Mouse (Mus musculus) C2C12 (cell line): Measurements from ENCODE around the gene Cept1. TPM values are rescaled to one million over a fixed set of nuclear protein-coding genes. Genes with fewer than 3 reads are reported as not detected.

Source experiments
- H3K27me3 ChIP-seq: one replicate; pipeline ENCODE4 v1.6.1; 2011; ENCODE audit not compliant: control insufficient read depth, insufficient read depth, insufficient read length
- H3K36me3 ChIP-seq: one replicate; pipeline ENCODE4 v1.6.1; 2011; ENCODE audit not compliant: control insufficient read depth, insufficient read depth
- H3K4me3 ChIP-seq: one replicate; pipeline ENCODE4 v1.5.1; 2011; ENCODE audit warnings: mild to moderate bottlenecking, control low read depth; ENCODE audit not compliant: poor library complexity, insufficient read depth, severe bottlenecking
- H3K79me2 ChIP-seq: one replicate; pipeline ENCODE4 v1.6.1; 2011; ENCODE audit not compliant: control insufficient read depth, insufficient read depth
- H3K79me3 ChIP-seq: one replicate; pipeline ENCODE4 v1.6.1; 2011; ENCODE audit warnings: low read depth, control low read depth
- H3ac ChIP-seq: one replicate; pipeline ENCODE3; 2011; ENCODE audit warnings: low read depth; ENCODE audit not compliant: control insufficient read depth, insufficient read length
- CEBPB ChIP-seq: IDR thresholded peaks from one replicate; pipeline ENCODE4 v1.6.1; 2011; ENCODE audit warnings: low read depth, mild to moderate bottlenecking, control low read depth, moderate library complexity
- CTCF ChIP-seq: IDR thresholded peaks from one replicate; pipeline ENCODE4 v1.5.1; 2011; ENCODE audit not compliant: control insufficient read depth, insufficient read depth, insufficient read length
- FOSL1 ChIP-seq: IDR thresholded peaks from one replicate; pipeline ENCODE4 v1.8.0; 2011; ENCODE audit warnings: mild to moderate bottlenecking, low read length; ENCODE audit not compliant: poor library complexity, insufficient read depth, severe bottlenecking
- MAX ChIP-seq: IDR thresholded peaks from one replicate; pipeline ENCODE4 v1.6.1; 2011; ENCODE audit warnings: mild to moderate bottlenecking, control low read depth
- MYOD1 ChIP-seq: IDR thresholded peaks from one replicate; pipeline ENCODE4 v1.6.1; 2011; ENCODE audit warnings: low read depth; ENCODE audit not compliant: control insufficient read depth, insufficient read length
- MYOG ChIP-seq: IDR thresholded peaks from one replicate; pipeline ENCODE4 v1.6.1; 2011; ENCODE audit not compliant: control insufficient read depth, insufficient read length; ENCODE audit errors: extremely low read depth
- USF1 ChIP-seq: IDR thresholded peaks from one replicate; pipeline ENCODE4 v1.6.1; 2011; ENCODE audit warnings: low read depth, mild to moderate bottlenecking, control low read depth, moderate library complexity
- polyA plus RNA-seq: library from polyadenylated mRNA; unstranded; fragments of >200 nt; fragmentation: generic; extraction: Trizol; gene quantifications from one replicate; pipeline ENCODE4 v1.2.1, GENCODE M21; 2012; ENCODE audit warnings: missing spikeins

Gene Cept1
- polyA plus RNA-seq, 1 experiment = 21.1 TPM

GRCm38 (mm10) chr3:106500510-106500909 is 47.1 kb downstream of the Cept1 start:
- Histone ChIP-seq H3K27me3 (no peaks in the 10 kb centered on the region), H3K79me3 (no peaks in the 10 kb centered on the region), H3ac (no peak overlapping the region), H3K4me3 (no peak overlapping the region), H3K79me2 (no peaks in the 10 kb centered on the region), H3K36me3 (peaks cover 17% of the 10 kb centered on the region)
- TF ChIP-seq USF1 (no peak), MAX (no peak), MYOD1 (no peak), FOSL1 (no peak), MYOG (no peak), CTCF (no peak), CEBPB (no peak)

DNA sequence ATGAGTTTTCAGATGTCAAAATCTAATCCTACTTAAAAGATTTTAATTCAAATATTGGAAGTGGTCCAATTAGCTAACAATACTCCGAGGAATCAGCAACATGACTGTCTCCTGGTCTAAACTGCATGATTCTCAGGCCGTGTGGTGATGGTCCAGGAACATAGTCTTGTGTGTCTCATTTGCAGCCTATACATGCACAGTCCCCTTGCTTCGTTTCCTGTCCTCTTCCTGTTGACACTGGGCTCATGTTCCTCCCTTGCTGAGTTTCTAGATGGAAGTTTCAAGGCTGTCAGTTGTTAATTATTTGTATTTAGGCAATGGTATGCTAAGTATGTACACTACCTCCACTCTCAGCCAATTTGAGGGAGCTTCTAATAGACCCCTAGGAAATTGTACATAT is 50.6 kb downstream of the Cept1 start:
- no peak overlapping the region for H3K4me3 ChIP-seq
- H3K36me3 ChIP-seq = peaks cover under 1% of the 10 kb centered on the region
- H3K27me3 ChIP-seq = no peaks in the 10 kb centered on the region
- H3K79me3 ChIP-seq = no peaks in the 10 kb centered on the region
- no peaks in the 10 kb centered on the region for H3K79me2 ChIP-seq
- no peak overlapping the region for H3ac ChIP-seq
- TF ChIP-seq CTCF (no peak), FOSL1 (no peak), MYOG (no peak), MYOD1 (no peak), MAX (no peak), CEBPB (no peak), USF1 (no peak)

- H3K36me3 ChIP-seq = no peaks in the 10 kb centered on the region
- no peak overlapping the region for H3ac ChIP-seq
- no peak overlapping the region for H3K4me3 ChIP-seq
- no peaks in the 10 kb centered on the region for H3K27me3 ChIP-seq
- no peaks in the 10 kb centered on the region for H3K79me2 ChIP-seq
- TF ChIP-seq MYOG (no peak), CTCF (no peak), MAX (no peak), CEBPB (no peak), MYOD1 (no peak), FOSL1 (no peak), USF1 (no peak)
- H3K79me3 ChIP-seq = no peaks in the 10 kb centered on the region
Measured at GRCm38 (mm10) chr3:106496045-106496721, 51.4 kb downstream of the Cept1 start.

DNA sequence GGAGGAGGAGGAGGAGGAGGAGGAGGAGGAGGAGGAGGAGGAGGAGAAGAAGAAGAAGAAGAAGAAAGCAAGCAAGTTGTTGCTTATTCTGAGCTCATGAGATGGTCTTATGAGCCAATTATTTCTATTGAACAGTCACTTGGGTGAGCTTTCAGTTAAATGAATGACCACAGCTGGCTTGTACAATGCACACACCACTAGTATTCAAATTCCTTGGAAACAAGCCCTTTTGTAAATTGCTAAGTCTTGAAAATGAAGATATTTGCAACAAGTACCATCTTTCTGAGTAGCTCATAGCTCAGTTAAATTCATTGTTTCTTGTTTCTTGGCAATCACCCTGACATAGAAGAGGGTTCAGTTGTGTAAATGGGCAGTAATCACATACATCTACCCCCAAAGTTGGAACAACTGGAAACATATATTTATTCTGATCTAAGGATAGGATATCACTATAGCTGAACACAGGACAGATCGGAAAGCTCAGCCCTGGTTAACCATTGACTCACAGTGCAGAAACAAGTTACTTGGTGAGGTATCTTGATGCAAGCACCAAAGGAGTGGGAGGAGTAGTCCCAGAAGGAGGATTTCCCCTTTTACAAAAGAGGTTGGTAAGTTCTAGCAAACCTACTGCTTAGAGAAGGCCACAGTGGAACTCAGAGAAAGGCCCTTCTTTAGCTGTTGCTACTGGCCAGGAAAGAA is 52.1 kb downstream of the Cept1 start:
- H3K79me2 ChIP-seq = no peaks in the 10 kb centered on the region
- H3K4me3 ChIP-seq = no peak overlapping the region
- H3K79me3 ChIP-seq = no peaks in the 10 kb centered on the region
- TF ChIP-seq USF1 = no peak
- no peak for TF ChIP-seq FOSL1
- no peak for TF ChIP-seq CEBPB
- TF ChIP-seq CTCF = no peak
- TF ChIP-seq MYOD1 = no peak
- TF ChIP-seq MYOG = no peak
- H3K27me3 ChIP-seq = no peaks in the 10 kb centered on the region
- H3K36me3 ChIP-seq = no peaks in the 10 kb centered on the region
- no peak overlapping the region for H3ac ChIP-seq

GRCm38 (mm10) chr3:106494417-106494950 is 53.1 kb downstream of the Cept1 start:
- no peaks in the 10 kb centered on the region for H3K79me2 ChIP-seq
- H3K4me3 ChIP-seq = no peak overlapping the region
- TF ChIP-seq MYOD1 = no peak
- TF ChIP-seq USF1 = no peak
- no peak for TF ChIP-seq CTCF
- no peak for TF ChIP-seq MAX
- TF ChIP-seq MYOG = no peak
- TF ChIP-seq CEBPB = no peak
- TF ChIP-seq FOSL1 = no peak
- no peak overlapping the region for H3ac ChIP-seq
- H3K79me3 ChIP-seq = no peaks in the 10 kb centered on the region
- H3K36me3 ChIP-seq = no peaks in the 10 kb centered on the region
- no peaks in the 10 kb centered on the region for H3K27me3 ChIP-seq
